Mouse (Mus musculus) large intestine, adult 2 months (tissue): ENCODE results near the gene Fyttd1. TPM values are rescaled to one million over a fixed set of nuclear protein-coding genes. Genes with fewer than 3 reads are reported as not detected.
"Not testable (repeated sequence)": the region's sequence is repeated elsewhere in the genome, so short reads cannot be mapped to it uniquely, and the experiment has no call there.

Experiments used
- DNase-seq: peaks from one replicate; pipeline ENCODE4 v3.0.0-alpha.2; 2012; ENCODE audit warnings: low read depth, low spot score
- WGBS: fragments of 180-500 bp; shearing (Covaris S2); methylation state at CpG from one replicate; pipeline ENCODE4 v1.1.7; 2018; 5-methylcytosine and 5-hydroxymethylcytosine counted together
- polyA plus RNA-seq: library from polyadenylated mRNA; depleted of rRNA; stranded (reverse); fragments of >200 nt; gene quantifications from 2 replicates; pipeline ENCODE4 v1.2.3, GENCODE M21; 2012; rRNA removed

Gene Fyttd1
- polyA plus RNA-seq, 1 experiment = 5.0 TPM

DNA sequence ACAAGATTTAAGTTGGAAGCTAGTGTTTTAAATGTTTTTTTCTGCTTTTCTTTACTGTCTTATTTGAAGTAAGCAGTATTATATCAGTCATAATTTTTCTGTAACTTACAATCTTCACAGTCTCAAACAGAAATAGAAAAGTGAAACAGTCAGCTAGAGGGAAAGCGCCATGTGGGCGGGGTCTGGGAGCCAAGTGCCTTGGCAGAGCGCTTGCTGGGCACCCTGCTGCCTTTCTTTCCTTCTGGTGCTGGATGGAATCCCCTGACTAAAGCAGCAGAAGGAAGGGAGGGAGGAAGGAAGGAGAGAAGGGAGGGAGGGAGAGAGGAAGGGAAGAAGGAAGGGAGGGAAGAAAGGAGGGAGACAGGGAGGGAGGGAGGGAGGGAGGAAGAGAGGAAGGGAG, 62.0 kb downstream of the Fyttd1 start:
- not testable (repeated sequence) for DNase-seq
- 55% methylated on average over 3 of the region's 3 CpGs for WGBS

DNA sequence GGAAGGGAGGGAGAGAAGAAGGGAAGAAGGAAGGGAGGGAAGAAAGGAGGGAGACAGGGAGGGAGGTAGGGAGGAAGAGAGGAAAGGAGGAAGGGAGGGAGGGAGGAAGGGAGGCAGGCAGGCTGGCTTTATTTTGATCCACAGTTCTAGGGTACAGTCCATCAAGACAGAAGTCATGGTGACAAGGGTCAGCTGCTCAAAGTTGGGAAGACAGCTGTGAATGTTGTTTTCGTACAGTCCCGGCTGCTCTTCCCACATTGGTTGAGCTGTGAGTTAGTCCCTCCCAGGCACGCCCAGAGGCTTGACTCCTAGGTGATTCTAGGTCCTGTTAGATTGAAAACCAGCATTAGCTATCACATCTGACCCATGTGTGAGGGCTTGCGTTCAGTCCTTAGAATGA, 62.4 kb downstream of the Fyttd1 start:
- 77% methylated on average over 4 of the region's 4 CpGs for WGBS
- not testable (repeated sequence) for DNase-seq

DNA sequence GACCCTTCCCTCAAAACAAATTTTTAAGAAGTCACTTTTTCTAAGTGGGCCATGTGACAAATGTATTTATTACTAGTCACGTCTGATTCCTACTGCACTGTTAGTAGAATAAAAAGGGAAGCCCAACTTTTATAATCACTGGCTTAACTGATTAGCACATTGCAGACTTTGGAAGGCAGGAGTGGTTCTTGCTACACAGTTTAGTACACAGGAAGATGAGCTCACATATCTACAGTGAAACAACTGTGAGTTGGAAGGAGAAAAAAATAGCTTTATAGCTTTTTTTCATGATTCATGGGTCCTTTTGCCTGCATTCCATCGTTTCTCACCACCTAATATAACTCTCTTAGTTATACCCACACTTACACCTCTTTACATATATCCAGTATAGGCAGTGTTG, 63.9 kb downstream of the Fyttd1 start:
- not testable (repeated sequence) for DNase-seq
- WGBS = 76% methylated on average over 2 of the region's 2 CpGs

DNA sequence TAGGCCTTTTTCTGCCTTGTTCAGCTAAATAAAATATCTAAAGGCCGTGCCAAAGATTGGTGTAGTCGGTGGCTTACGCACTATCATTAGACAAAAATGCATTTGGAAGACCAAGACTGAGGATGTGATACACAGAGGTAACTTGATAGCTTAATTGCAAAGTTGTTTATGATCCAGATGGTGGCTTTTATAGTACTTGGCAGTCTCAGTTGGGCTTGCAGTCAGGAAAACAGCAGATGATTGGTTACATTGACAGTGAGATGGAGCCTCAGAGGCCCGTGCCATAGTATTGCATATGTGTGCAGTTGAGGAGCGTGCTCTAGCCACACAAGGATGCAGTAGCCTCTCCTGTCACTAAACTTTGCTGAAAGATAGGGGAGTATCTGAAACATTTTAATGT, 65.4 kb downstream of the Fyttd1 start:
- DNase-seq = no peak
- 44% methylated on average over 5 of the region's 5 CpGs for WGBS

DNA sequence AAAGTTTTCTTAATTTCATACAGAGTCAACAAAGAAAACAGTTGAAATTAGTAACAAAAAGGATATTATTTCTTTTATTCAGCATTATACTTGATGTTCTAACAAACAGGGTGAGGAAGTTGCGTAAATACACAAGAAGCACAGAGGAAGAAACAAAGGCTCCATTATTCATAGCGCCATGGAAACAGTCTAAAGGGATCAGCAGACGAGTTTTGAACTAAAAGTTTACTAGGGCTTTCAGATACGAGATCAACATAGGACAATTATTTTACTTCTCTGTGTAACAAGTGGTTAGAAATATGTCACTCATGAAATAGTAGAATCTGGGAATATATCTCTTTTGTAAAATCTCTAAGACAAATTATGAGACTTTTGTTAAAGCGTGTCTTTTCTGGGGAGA, 68.1 kb downstream of the Fyttd1 start:
- 81% methylated on average over 5 of the region's 5 CpGs for WGBS
- no peak for DNase-seq

DNA sequence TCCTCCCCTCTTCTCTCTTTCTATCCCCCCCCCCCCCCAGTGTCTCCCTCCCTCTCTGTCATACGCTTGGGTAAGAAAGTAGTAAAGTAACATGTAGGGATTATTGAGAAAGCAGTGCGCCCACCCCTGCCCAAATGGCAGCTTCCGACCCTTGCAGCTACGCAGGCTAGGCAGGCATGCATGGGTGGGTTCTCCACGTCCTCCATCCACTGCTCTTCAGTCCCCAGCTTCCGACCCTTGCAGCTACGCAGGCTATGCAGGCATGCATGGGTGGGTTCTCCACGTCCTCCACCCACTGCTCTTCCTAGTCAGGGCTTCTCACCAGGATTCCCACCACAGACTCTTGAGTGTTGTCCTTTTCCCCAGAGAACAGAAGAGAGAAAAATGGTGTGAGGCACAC, 70.7 kb downstream of the Fyttd1 start:
- 87% methylated on average over 8 of the region's 8 CpGs for WGBS
- no peak for DNase-seq

DNA sequence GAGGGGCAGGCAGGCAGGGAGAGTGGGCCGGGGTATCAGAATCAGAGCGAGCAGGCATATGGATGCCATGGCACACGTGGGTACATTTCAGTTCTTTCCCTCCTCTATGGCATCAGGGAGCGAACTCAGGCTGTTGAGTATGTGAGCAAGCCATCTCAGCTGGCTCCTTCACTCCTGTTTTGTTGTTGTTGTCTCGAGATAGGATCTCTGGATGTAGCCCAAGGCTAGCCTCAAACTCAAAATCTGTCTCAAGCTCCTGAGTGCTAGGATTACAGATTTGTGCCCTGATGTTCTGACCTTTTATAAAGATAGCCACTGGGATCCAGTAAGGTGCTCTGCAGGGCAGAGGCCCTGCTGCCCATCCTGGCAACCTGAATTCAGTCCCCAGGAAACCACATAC, 71.4 kb downstream of the Fyttd1 start:
- 79% methylated on average over 5 of the region's 5 CpGs for WGBS
- no peak for DNase-seq

DNA sequence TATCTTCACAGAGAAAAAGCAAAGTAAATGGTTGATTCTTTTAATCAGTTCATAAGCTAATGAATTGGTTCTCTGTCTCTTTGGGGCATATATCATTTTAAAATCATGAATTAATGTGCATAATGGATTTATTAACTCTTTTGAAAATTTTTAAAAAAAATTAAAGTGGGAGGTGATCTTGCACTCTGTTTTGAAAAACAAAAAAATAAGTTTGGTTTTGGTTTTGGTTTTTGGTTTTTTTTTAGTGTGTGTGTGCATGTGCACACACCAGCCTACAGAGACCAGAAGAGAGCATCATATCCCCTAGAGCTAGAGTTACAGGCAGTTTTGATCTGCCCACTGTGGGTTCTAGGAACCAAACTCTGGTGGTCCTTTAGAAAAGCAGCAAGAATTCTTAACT, 72.0 kb downstream of the Fyttd1 start:
- DNase-seq = no peak

DNA sequence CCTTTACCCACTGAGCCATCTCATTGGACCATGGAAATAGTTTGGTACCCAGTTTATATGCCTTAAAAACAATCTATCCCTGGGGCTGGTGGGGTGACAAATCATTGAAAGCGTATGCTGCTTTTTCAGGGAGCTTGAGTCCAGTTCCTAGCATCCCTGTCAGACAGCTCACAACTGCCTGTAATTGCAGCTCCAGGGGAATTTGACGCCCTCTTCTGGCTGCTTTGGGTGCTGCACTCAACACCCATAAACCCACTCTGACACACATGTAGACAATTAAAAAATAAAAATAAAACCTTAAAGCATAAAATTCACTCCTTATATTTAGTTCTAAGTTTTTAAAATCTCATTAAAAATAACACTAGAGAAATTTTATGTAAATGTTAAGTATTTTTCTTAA, 73.8 kb downstream of the Fyttd1 start:
- no peak for DNase-seq
- WGBS = 90% methylated on average over 2 of the region's 2 CpGs

DNA sequence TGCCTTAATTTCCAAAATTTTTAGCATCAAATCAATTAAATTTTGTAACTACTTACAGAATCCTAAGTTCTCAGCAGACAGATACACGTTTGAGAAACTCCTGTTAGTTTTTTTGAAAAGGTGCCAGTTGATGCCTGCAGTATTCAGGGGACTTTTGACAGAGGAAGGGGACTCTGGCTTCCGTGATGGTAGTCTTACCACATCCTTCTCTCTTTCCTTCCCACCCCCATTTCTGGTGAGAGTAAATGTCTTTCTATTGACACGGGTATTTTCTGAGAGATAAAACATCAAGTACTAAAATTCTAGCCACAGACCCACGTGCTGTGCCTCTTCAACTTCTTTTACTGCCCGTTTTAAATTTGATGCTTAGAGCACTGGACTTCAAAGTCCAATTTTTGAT, 76.5 kb downstream of the Fyttd1 start:
- DNase-seq = no peak
- 71% methylated on average over 5 of the region's 5 CpGs for WGBS

DNA sequence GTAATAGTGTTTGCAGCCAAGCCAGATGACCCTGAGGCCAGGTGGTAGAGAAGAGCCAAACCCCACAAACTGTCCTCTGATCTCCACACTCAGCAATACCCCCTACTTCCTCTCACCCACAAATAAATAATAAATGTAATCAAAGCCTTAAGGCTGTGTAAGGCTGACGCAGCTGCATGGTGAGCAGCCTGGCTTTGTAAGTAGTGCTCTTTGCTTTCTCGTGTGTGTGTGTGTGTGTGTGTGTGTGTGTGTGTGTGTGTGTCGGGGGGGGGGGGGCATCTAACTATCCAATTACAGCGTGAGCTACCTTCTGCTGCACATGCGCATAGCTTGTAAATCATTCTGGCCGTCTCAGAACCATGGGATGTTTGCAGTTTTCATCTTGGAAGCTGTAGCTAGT, 77.0 kb downstream of the Fyttd1 start:
- WGBS = 84% methylated on average over 5 of the region's 6 CpGs
- no peak for DNase-seq

DNA sequence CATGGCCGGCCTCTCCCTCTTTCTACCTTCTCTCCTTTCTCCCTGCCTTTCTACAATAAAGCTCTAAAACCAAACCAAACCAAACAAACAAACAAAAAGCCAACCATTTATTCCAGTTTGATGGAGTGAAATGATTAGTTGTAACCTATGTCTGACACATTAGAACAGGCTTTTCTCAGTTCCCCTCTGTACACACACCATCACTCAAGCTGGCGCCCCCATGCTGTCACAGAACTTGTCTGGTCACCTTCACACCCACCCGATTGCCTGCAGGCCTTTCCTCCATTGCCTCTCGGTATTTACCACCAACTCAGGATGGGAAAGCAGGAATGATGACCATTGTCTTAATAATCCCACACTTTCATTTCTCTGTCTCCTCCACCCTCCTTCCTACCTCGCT, 79.6 kb downstream of the Fyttd1 start:
- WGBS = 75% methylated on average over 5 of the region's 5 CpGs
- no peak for DNase-seq

Other genes starting within 250 kb of the Fyttd1 start
- gene Tnk2, start 233.6 kb upstream of the Fyttd1 start, polyA plus RNA-seq = 38.2 and 53.6 TPM in 2 replicates
- 26.7 and 51.7 TPM in 2 replicates for gene Muc4, start 141.6 kb upstream of the Fyttd1 start, polyA plus RNA-seq
- 0.05 TPM in 1 of 2 replicates, not detected in the other for gene Muc20, start 80.1 kb upstream of the Fyttd1 start, polyA plus RNA-seq
- 1.6 and 2.7 TPM in 2 replicates for gene Smbd1, start 67.0 kb upstream of the Fyttd1 start, polyA plus RNA-seq
- gene Rubcn, start 266 bp downstream of the Fyttd1 start, polyA plus RNA-seq = 21.7 and 28.2 TPM in 2 replicates
- gene Lrch3, start 36.6 kb downstream of the Fyttd1 start, polyA plus RNA-seq = 9.1 and 18.5 TPM in 2 replicates
- gene Iqcg, start 178.7 kb downstream of the Fyttd1 start, polyA plus RNA-seq = 0.21 and 0.40 TPM in 2 replicates
- 425 and 427 TPM in 2 replicates for gene Rpl35a, start 179.0 kb downstream of the Fyttd1 start, polyA plus RNA-seq
- 1.0 and 3.2 TPM in 2 replicates for gene Lmln, start 185.0 kb downstream of the Fyttd1 start, polyA plus RNA-seq